Mouse (Mus musculus): ENCODE data around the gene Pigs. TPM values are rescaled to one million over a fixed set of nuclear protein-coding genes. Genes with fewer than 3 reads are reported as not detected.

Pigs gene
- polyA plus RNA-seq, 1 experiment from 2014 or later = 71.6 TPM

- WGBS (ENCODE audit: missing documents) = 96% methylated on average over 14 of the region's 15 CpGs
- H3K36me3 ChIP-seq (ENCODE audit: inconsistent target) = no peaks in the 10 kb centered on the region
- H3K27ac ChIP-seq = no peak overlapping the region
- no peak overlapping the region for H3K4me3 ChIP-seq (ENCODE audit: inconsistent target)
- H3K79me2 ChIP-seq (ENCODE audit: inconsistent target) = no peaks in the 10 kb centered on the region
Measured at GRCm38 (mm10) chr11:78367456-78368225, 39.4 kb downstream of the Pigs start.

- H3K36me3 ChIP-seq (ENCODE audit: inconsistent target) = no peaks in the 10 kb centered on the region
- WGBS (ENCODE audit: missing documents) = 64% methylated on average over 1 of the region's 1 CpGs
- no peaks in the 10 kb centered on the region for H3K79me2 ChIP-seq (ENCODE audit: inconsistent target)
- no peak overlapping the region for H3K4me3 ChIP-seq (ENCODE audit: inconsistent target)
- no peak overlapping the region for H3K27ac ChIP-seq
Measured at GRCm38 (mm10) chr11:78370389-78370788, 42.2 kb downstream of the Pigs start.

- H3K36me3 ChIP-seq (ENCODE audit: inconsistent target) = no peaks in the 10 kb centered on the region
- no peaks in the 10 kb centered on the region for H3K79me2 ChIP-seq (ENCODE audit: inconsistent target)
- no peak overlapping the region for H3K4me3 ChIP-seq (ENCODE audit: inconsistent target)
- 93% methylated on average over 11 of the region's 11 CpGs for WGBS (ENCODE audit: missing documents)
- H3K27ac ChIP-seq = no peak overlapping the region
Measured at GRCm38 (mm10) chr11:78371711-78372110, 43.5 kb downstream of the Pigs start.

DNA sequence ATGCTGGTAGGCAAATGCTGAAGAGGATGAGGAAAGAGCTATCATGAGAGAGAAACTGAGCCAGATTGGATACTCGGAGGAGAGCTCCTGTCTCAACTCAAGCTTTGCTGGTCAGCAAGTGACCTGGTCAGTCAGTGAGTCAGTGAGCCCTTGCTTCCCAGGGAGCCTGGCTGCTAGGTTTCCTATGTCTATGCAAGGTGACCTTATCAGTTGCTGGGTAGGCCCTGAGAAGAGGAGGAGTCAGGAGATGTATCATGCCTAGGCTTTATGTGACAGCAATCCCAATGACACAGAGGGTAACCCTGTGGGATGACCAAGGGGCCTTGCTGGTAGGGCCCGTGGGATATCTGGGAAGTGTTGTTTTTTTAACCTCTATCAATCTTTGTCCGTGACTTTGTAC is 44.0 kb downstream of the Pigs start:
- WGBS (ENCODE audit: missing documents) = 98% methylated on average over 3 of the region's 3 CpGs
- Histone ChIP-seq H3K27ac (no peak overlapping the region), H3K4me3 (ENCODE audit: inconsistent target) (no peak overlapping the region), H3K79me2 (ENCODE audit: inconsistent target) (no peaks in the 10 kb centered on the region), H3K36me3 (ENCODE audit: inconsistent target) (no peaks in the 10 kb centered on the region)

DNA sequence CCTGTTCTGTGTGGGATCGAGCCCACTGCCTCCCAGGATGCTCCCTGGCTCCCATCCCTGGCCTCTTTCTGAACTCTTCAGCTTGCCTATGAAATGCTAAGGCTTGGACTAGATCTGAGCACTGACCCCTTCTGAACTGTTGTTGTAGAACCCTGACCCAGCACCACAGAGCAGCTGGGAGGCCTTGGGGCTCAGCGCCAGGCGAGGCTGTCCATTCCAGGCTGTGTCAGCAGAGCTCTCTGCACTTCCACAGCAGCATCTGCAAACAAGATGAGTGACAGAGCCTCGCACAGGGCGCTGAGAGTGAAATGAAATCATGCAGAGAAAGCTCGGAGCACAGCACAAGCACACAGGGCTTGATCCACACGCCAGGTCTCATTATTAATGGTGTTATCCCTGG is 44.4 kb downstream of the Pigs start:
- WGBS (ENCODE audit: missing documents) = 93% methylated on average over 7 of the region's 7 CpGs
- no peaks in the 10 kb centered on the region for H3K36me3 ChIP-seq (ENCODE audit: inconsistent target)
- H3K79me2 ChIP-seq (ENCODE audit: inconsistent target) = no peaks in the 10 kb centered on the region
- no peak overlapping the region for H3K27ac ChIP-seq
- H3K4me3 ChIP-seq (ENCODE audit: inconsistent target) = no peak overlapping the region

GRCm38 (mm10) chr11:78374147-78374546 is 45.9 kb downstream of the Pigs start:
- no peaks in the 10 kb centered on the region for H3K79me2 ChIP-seq (ENCODE audit: inconsistent target)
- H3K27ac ChIP-seq = no peak overlapping the region
- no peaks in the 10 kb centered on the region for H3K36me3 ChIP-seq (ENCODE audit: inconsistent target)
- no peak overlapping the region for H3K4me3 ChIP-seq (ENCODE audit: inconsistent target)
- 99% methylated on average over 8 of the region's 8 CpGs for WGBS (ENCODE audit: missing documents)

- no peak overlapping the region for H3K27ac ChIP-seq
- H3K4me3 ChIP-seq (ENCODE audit: inconsistent target) = no peak overlapping the region
- WGBS (ENCODE audit: missing documents) = 37% methylated on average over 7 of the region's 12 CpGs
- H3K36me3 ChIP-seq (ENCODE audit: inconsistent target) = no peaks in the 10 kb centered on the region
- no peaks in the 10 kb centered on the region for H3K79me2 ChIP-seq (ENCODE audit: inconsistent target)
Measured at GRCm38 (mm10) chr11:78377549-78378159, 49.4 kb downstream of the Pigs start.

GRCm38 (mm10) chr11:78380351-78380750 is 52.1 kb downstream of the Pigs start:
- 91% methylated on average over 4 of the region's 4 CpGs for WGBS (ENCODE audit: missing documents)
- H3K4me3 ChIP-seq (ENCODE audit: inconsistent target) = no peak overlapping the region
- H3K36me3 ChIP-seq (ENCODE audit: inconsistent target) = no peaks in the 10 kb centered on the region
- no peak overlapping the region for H3K27ac ChIP-seq
- H3K79me2 ChIP-seq (ENCODE audit: inconsistent target) = no peaks in the 10 kb centered on the region

DNA sequence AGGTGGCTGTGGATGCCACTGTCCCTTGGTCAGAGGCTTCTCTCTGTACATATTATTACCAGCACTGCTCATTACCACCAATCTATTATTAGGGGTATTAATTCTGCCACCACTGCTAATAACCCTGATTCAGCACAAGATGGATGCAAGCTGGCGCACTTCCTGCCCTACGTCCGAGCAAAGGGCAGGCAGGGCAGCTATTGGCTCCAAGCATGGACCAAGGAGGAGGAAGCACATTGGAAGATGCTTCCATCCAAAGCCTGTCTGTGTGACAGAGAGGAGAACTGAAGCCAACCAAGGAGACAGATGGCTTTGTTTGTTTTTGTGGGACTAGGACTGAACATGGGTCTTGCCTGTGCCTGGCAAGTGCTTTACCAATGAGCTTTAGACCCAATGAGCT is 52.8 kb downstream of the Pigs start:
- H3K79me2 ChIP-seq (ENCODE audit: inconsistent target) = no peaks in the 10 kb centered on the region
- 91% methylated on average over 3 of the region's 3 CpGs for WGBS (ENCODE audit: missing documents)
- H3K36me3 ChIP-seq (ENCODE audit: inconsistent target) = no peaks in the 10 kb centered on the region
- H3K27ac ChIP-seq = no peak overlapping the region
- no peak overlapping the region for H3K4me3 ChIP-seq (ENCODE audit: inconsistent target)

DNA sequence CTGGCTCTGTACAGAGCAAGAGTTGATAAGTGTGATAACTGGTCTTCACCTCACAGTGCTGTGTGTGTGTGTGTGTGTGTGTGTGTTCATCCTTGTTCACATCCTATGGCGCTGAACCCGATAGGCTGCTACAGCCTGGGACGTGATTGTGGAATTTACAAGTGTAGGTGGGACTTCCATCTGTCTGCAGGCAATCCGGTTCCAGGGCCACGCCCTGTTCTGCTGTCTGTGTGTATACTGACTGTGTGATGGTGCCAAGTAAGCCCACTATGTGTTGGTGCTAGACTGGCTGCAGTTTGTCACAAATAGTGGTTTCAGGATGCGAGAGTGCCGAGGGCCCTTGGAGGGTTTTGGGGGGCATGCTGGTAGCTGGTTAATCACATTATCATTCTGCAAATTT is 54.1 kb downstream of the Pigs start:
- WGBS (ENCODE audit: missing documents) = 94% methylated on average over 7 of the region's 7 CpGs
- Histone ChIP-seq H3K79me2 (ENCODE audit: inconsistent target) (no peaks in the 10 kb centered on the region), H3K4me3 (ENCODE audit: inconsistent target) (no peak overlapping the region), H3K36me3 (ENCODE audit: inconsistent target) (no peaks in the 10 kb centered on the region), H3K27ac (no peak overlapping the region)

DNA sequence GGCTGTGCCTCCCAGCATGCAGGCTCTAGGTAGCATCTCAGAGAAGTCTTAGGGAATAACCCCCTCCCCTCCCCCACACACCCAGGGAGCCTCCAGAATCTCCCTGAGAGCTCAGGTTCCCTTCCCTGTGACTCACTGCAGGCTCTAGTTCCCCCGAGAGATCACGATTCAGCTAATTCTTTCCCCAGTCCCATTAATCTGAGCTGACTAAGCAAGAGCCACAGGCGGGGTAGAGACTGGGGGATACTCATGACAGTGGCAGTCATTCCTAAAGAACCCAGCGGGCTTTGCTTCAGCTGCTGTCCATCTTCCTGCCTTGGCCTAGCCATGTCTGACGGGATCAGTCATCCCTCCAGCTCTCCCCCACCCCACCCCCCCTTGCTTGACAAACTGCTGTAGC is 54.5 kb downstream of the Pigs start:
- Histone ChIP-seq H3K27ac (no peak overlapping the region), H3K4me3 (ENCODE audit: inconsistent target) (no peak overlapping the region), H3K79me2 (ENCODE audit: inconsistent target) (no peaks in the 10 kb centered on the region), H3K36me3 (ENCODE audit: inconsistent target) (no peaks in the 10 kb centered on the region)
- WGBS (ENCODE audit: missing documents) = 81% methylated on average over 5 of the region's 5 CpGs

DNA sequence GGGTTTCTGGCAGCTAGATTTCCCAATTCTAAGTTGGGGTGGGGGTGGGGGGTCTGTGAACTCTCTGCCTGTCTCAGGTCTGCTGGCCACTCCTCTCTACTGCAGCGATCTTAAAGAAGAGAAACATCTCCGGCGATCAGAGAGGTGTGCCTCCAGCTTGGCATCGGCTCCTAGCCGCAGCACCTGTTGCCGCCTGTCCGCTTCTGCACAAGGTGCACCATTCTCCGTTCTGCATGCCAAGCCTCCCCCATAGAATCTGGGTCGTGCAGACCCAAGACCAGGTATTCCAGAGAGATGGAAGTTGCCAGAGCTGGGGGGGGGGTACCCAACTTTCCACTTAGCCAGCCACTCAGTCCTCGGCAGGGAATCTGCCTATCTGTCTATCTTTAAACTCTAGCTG is 57.6 kb downstream of the Pigs start:
- no peaks in the 10 kb centered on the region for H3K79me2 ChIP-seq (ENCODE audit: inconsistent target)
- WGBS (ENCODE audit: missing documents) = 95% methylated on average over 10 of the region's 10 CpGs
- H3K4me3 ChIP-seq (ENCODE audit: inconsistent target) = no peak overlapping the region
- H3K36me3 ChIP-seq (ENCODE audit: inconsistent target) = no peaks in the 10 kb centered on the region
- H3K27ac ChIP-seq = no peak overlapping the region

DNA sequence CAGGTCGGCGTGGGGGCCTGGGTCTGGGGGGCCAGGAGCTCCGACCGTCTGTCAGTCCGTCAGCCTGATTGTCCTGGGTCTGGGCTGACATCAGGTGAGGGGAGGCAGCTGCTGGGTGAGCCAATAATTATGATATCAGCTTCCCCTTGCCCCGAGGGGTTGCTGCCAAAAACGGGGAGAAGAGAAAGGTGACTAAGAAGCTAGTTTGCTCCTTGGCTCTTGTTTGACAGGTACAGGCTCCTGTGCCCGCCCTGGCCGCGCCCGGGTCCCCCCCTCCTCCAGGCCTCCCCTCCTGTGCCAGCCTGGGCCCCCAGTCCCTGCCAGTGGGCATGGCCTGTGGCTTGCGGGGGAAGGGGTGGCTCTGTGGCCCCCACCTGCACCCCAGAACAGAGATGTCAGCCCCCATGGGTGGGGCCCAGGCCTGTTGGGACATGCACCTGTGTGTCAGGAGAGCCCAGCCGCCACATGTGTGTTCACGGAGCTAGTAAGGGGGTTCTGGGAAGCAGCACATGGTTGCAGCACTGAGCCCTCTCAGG is 58.4 kb downstream of the Pigs start, which contains the start of gene Foxn1:
Foxn1 (minus strand) TSS at position 51 of the 536 bp plus-strand sequence.
- no peaks in the 10 kb centered on the region for H3K36me3 ChIP-seq (ENCODE audit: inconsistent target)
- 87% methylated on average over 13 of the region's 14 CpGs for WGBS (ENCODE audit: missing documents)
- H3K27ac ChIP-seq = no peak within 1 kb of the TSS
- no peaks in the 10 kb centered on the region for H3K79me2 ChIP-seq (ENCODE audit: inconsistent target)
- no peak within 1 kb of the TSS for H3K4me3 ChIP-seq (ENCODE audit: inconsistent target)
